Mouse (Mus musculus): ENCODE results near the gene a. TPM values are rescaled to one million over a fixed set of nuclear protein-coding genes. Genes with fewer than 3 reads are reported as not detected.

The a gene
- total RNA-seq, 1 experiment from 2014 or later, result not detected

- ATAC-seq (replicated peaks; ENCODE audit: insufficient number of reproducible peaks, low FRiP score, low TSS enrichment, poor library complexity, severe bottlenecking), result no peak
Measured at GRCm38 (mm10) chr2:155099994-155100795, 309.0 kb downstream of the a start.

Other genes starting within 250 kb of the a start
- gene 1700003F12Rik, start 244.3 kb upstream of the a start, total RNA-seq (2017), result 0.78 TPM in 1 of 3 replicates, not detected in the others
- not detected in 3 replicates for gene Actl10, start 239.6 kb upstream of the a start, total RNA-seq (2017)
- gene Necab3, start 232.5 kb upstream of the a start, total RNA-seq (2017), result 0.68 TPM in 1 of 3 replicates, not detected in the others
- gene E2f1, start 221.5 kb upstream of the a start, total RNA-seq (2017), result 0.64 to 3.1 TPM (median 1.8 TPM) in 3 replicates
- gene Pxmp4, start 187.7 kb upstream of the a start, total RNA-seq (2017), result 7.3 to 10.6 TPM (median 9.6 TPM) in 3 replicates
- 2.5 to 3.2 TPM (median 2.8 TPM) in 3 replicates for gene Zfp341, start 178.1 kb upstream of the a start, total RNA-seq (2017)
- gene 4930519P11Rik, start 178.0 kb upstream of the a start, total RNA-seq (2017), result 2.0 TPM in 1 of 3 replicates, not detected in the others
- 201 to 228 TPM (median 225 TPM) in 3 replicates for gene Chmp4b, start 139.7 kb upstream of the a start, total RNA-seq (2017)
- gene Gm14214, start 21.4 kb upstream of the a start, total RNA-seq (2017), result not detected in 3 replicates
- 165 to 198 TPM (median 196 TPM) in 3 replicates for gene Raly, start 306 bp upstream of the a start, total RNA-seq (2017)
- 125 to 133 TPM (median 129 TPM) in 3 replicates for gene Eif2s2, start 101.5 kb downstream of the a start, total RNA-seq (2017)
- not detected in 3 replicates for gene Gm14226, start 226.9 kb downstream of the a start, total RNA-seq (2017)

Measured in monocyte, adult 5-6 weeks (primary cell).